Mouse (Mus musculus) mature B cell (primary cell): ENCODE measurements around the gene Tbce.
"Not testable (repeated sequence)": the region's sequence is repeated elsewhere in the genome, so short reads cannot be mapped to it uniquely, and the experiment has no call there.

Source experiments
- in situ Hi-C: fragments of 300-500 bp; cut with MboI; formaldehyde crosslinking; loops from 2 replicates; pipeline ENCODE4 v1.14.3; 2019

The Tbce gene

GRCm38 (mm10) chr13:14035352-14035751 lies 4.1 kb downstream of the Tbce start:
- in situ Hi-C loops: not testable (repeated sequence)

GRCm38 (mm10) chr13:14034073-14034348 lies 5.4 kb downstream of the Tbce start:
- in situ Hi-C loops: no loop called here

- in situ Hi-C loops: no loop called here
Observed at GRCm38 (mm10) chr13:14033309-14034072, 5.9 kb downstream of the Tbce start.

GRCm38 (mm10) chr13:14026154-14026820 lies 13.2 kb downstream of the Tbce start:
- in situ Hi-C loops: no loop called here

GRCm38 (mm10) chr13:14025554-14025953 lies 13.9 kb downstream of the Tbce start:
- in situ Hi-C loops: no loop called here

GRCm38 (mm10) chr13:14021417-14021816 lies 18.0 kb downstream of the Tbce start:
- in situ Hi-C loops: not testable (repeated sequence)

GRCm38 (mm10) chr13:14018852-14019251 lies 20.6 kb downstream of the Tbce start:
- in situ Hi-C loops: no loop called here

GRCm38 (mm10) chr13:14018283-14018682 lies 21.2 kb downstream of the Tbce start:
- in situ Hi-C loops: no loop called here

- in situ Hi-C loops: no loop called here
Observed at GRCm38 (mm10) chr13:14015609-14016008, 23.8 kb downstream of the Tbce start.

- in situ Hi-C loops: no loop called here
Observed at GRCm38 (mm10) chr13:14014540-14014939, 24.9 kb downstream of the Tbce start.

GRCm38 (mm10) chr13:14014001-14014400 lies 25.4 kb downstream of the Tbce start:
- in situ Hi-C loops: no loop called here

- in situ Hi-C loops: no loop called here
Observed at GRCm38 (mm10) chr13:14011454-14011995, 27.9 kb downstream of the Tbce start.

GRCm38 (mm10) chr13:14006056-14006455 lies 33.4 kb downstream of the Tbce start:
- in situ Hi-C loops: no loop called here

GRCm38 (mm10) chr13:14004999-14005398 lies 34.4 kb downstream of the Tbce start:
- in situ Hi-C loops: no loop called here

GRCm38 (mm10) chr13:14004086-14004485 lies 35.4 kb downstream of the Tbce start:
- in situ Hi-C loops: no loop called here

GRCm38 (mm10) chr13:14002706-14003105 lies 36.7 kb downstream of the Tbce start:
- in situ Hi-C loops: no loop called here

GRCm38 (mm10) chr13:13997476-13997875 lies 42.0 kb downstream of the Tbce start:
- in situ Hi-C loops: no loop called here

GRCm38 (mm10) chr13:13995046-13995445 lies 44.4 kb downstream of the Tbce start:
- in situ Hi-C loops: no loop called here

- in situ Hi-C loops: no loop called here
Observed at GRCm38 (mm10) chr13:13993041-13993440, 46.4 kb downstream of the Tbce start.

- in situ Hi-C loops: no loop called here
Observed at GRCm38 (mm10) chr13:13990391-13990790, 49.0 kb downstream of the Tbce start.

GRCm38 (mm10) chr13:13989135-13989534 lies 50.3 kb downstream of the Tbce start:
- in situ Hi-C loops: no loop called here

GRCm38 (mm10) chr13:13983523-13983922 lies 55.9 kb downstream of the Tbce start:
- in situ Hi-C loops: no loop called here

GRCm38 (mm10) chr13:13981842-13982241 lies 57.6 kb downstream of the Tbce start:
- in situ Hi-C loops: not testable (repeated sequence)
